Mouse (Mus musculus): Measurements from ENCODE around the gene Ctdsp1.

The Ctdsp1 gene

DNA sequence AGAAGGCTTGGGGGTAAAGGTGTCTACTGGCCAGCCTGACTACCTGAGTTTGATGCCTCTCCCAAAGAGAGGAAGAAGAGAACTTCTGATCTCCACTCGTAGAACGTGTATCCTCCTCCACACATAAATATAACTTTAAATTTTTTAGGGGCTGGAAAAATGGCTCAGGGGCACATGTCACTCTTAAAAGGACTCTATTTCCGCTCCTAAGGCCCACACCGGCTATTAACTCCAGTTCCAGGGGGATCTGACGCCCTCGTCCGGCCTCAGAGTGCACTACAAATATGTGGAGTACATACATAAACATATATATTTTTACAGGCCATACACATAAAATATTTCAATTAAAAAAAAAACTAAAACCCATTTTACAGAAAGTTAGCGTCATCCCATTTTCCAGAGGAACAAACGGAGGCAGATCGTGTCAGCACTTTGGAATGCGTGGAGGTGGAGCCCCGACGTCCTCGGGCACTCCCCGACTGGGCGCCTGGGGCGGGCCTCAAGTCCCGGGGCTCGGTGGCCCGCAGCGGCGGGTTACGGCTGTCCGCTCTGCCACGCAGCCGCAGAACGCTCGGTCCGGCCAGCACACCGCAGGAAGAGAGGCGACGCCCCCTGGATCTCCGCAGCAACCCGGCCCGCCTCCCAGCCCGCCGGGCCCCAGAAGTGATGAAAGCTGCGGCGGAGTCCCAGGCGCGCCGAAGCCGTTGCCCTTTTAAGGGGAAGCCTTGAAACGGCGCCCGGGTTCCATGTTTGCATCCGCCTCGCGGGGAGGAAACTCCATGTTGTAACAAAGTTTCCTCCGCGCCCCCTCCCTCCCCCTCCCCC lies at the start of gene Ctdsp1:
TSS of gene Ctdsp1 (plus strand) at position 586 of the 825 bp plus-strand sequence.
- peak; percentile 95 to 96 for DNase-seq (ENCODE audit: low spot score in 2 of 2)

DNA sequence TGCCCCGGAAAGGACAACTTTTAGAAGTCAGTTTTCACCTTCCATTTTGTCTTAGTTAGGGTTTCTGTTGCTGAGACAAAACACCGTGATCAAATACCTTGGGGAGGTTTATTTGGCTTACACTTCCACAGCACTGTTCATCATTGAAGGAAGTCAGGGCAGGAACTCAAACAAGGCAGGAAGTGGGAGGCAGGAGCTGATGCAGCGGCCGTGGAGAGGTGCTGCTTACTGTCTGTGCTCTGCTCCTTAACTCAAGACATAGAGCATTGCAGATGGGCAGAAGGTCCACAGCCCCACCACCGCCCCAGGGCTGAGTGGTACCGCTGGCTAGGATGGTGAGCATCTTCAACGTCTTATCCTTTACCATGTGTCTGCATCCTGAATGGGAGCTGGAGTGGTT lies 49.4 kb upstream of the Ctdsp1 start:
- DNase-seq (ENCODE audit: low spot score in 2 of 2): no peak

DNA sequence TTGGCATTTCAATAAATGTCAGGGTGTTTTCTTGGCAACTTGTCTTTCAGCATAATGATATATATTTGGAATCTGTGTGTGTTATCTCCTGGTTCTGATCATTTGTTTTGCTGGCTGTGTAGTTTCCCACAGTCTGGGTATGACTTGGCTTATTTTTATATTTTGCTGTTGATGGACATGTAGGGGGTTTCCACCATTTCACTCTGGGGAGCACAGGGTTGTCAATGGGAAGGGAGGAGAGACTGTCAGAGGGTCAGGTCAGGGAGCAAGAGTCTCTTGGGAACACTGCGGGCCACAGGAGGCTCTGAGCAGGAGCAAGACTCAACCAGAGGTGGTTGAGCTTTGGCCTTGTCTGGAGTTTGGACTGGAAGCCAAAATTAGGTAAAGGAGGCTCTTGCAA lies 49.0 kb upstream of the Ctdsp1 start:
- no peak for DNase-seq (ENCODE audit: low spot score in 2 of 2)

DNA sequence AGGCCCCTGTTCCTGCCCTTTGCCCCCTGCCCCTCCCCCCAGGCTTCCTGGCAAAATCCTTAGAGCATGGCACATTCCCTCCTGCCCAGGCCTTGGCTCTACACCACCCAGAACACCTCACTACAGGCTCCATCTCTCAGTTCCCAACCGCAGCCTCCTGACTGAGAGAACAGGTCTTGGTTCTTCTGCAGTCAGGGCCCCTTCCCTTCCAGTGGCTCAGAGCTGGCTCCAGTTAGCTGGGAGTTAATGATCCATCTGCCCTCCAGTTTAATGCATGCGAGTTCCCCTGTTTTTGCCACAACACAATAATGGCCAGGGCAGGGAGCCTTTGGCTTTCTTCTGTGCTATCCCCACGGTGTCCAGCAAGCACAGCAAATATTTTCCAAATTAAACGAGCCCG lies 48.1 kb upstream of the Ctdsp1 start:
- DNase-seq (ENCODE audit: low spot score in 2 of 2): no peak

DNA sequence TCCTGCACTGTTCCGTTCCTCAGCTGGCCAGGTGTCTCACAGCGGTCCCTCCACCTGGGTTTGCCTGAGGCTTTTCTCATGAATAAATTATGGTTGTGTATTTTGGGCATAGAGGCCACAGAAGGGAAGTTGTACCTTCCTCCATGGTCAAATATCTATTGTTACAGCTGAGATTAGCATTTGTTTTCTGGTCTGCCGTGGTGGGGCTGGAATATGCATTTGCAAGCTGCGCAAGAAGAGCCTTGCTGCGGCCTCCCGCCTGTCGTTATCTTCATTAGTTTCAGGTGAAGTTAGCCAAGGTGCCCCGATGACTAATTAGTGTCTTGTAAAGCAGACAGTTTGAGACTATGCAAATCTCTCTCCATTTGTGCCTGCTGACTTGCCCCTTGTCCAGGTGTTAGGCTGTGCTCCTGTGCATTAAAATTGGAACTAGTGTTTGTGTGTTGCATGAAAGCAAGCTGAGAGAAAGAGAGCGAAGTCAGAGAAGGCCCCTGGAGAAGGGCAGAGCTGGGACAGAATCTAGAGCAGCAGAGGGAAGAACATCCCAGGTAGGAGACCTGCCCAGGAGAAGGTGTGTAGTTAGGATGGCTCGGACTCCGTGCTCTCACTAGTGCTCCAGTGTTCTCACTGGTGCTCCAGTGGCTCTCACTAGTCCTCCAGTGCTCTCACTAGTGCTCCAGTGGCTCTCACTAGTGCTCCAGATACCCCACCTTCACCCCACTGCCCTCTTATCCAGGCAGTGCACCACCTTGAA lies 47.0 kb upstream of the Ctdsp1 start:
- no peak for DNase-seq (ENCODE audit: low spot score in 2 of 2)

DNA sequence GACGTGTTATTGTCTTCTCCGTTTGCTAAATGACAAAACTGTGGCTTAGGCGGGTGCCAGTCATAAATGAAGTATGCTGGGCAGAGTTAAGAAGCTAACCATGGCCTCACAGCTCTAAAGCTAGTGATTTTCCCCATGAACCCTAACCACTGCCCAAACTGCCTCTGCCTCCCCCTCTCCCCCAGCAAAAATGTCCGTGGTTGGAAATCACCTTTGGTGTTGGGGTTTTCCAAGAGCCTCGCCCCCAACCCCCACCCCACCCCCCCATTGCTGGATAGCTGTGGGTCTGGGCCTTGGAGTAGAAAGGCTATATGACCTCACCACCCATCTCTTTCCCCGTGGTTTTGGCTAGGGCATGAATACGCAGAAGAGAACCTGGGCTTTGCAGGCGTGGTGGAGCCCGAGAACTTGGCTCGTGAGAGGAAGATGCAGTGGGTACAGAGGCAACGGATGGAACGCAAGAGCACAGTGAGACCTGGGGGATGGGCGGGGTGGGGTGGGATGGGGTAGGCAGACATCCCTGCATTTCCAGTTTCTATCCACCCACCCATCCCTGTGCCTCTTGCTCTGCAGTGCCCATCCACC lies 40.0 kb upstream of the Ctdsp1 start:
- DNase-seq (ENCODE audit: low spot score in 2 of 2): no peak

DNA sequence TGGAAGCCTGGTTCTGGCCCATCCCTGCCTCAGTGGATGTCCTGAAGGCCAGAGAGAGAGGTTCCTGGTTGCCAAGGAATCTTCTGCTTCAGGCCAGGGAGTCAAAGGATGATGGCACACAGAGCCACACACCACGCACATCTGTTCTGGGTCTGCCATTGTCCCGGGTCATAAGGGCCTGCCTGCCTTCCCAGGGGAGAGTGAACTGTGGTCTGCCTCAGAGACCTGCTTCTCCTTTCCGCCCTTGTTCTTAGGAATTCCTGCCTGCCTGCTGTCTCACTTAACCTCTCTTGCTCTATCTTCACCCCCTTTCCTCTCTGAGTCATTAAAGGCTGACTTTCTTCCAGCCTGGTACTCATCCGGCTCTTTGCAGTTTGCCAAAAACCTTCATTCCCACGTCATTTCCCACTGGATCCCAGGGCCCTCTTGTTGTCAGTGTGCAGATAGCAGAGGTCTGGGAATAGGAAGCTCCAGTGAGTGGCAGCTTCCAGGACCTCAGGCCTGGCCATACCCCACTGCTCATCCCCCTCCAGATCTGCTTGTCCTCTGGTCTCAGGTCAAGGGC lies 38.7 kb upstream of the Ctdsp1 start:
- no peak for DNase-seq (ENCODE audit: low spot score in 2 of 2)

DNA sequence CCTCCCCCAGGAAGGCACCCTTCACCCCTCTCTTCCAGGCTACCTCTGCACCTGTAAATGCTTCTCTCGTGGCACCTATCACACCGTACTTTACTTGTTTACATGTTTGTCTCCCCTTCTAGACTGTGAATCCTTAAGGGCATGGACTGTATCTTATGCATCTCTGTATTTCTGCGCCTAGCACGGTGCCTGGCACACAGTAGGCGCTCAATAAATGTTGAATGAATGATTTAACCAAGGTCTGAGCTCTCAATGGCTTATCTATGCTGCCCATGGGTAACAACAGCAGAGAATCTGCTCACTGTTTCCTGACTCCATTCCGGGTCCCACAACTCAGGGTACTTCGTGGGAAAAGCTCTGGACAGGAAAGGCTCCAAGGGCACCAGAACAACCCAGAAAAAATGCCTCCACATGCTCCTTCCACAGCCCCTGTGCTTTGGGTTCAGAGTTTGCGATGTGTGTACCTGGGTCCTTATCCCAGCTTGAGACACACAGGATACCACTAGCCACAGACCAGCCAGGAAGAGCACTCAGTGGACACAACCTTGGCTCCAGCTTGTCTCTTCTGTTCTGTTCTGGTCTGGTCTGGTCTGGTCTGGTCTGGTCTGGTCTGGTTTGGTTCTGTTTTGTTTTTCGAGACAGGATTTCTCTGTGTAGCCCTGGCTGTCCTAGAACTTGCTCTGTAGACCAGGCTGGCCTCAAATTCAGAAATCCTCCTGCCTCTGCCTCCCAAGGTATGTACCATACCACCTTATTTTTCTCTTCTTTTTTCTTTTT lies 37.7 kb upstream of the Ctdsp1 start:
- no peak for DNase-seq (ENCODE audit: low spot score in 2 of 2)

DNA sequence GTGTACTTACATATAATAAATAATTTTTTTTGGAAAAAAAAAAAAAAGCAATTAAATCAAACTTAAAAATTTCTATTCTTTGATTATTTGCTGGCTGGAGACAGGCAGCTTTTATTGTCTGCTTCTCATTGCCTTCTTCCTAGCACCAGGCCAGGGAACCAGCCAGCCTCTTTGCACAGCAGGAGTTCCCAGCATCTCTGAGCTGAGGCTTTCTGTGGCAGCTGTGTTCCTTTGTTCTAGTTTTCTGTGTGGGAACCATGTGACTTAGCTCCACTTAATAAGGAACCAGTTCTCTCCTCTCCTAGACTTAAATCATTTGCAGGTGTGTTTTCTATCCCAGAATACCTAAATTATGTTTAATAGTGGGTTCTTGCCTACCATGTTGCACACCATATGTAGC lies 33.8 kb upstream of the Ctdsp1 start:
- DNase-seq (ENCODE audit: low spot score in 2 of 2): no peak

DNA sequence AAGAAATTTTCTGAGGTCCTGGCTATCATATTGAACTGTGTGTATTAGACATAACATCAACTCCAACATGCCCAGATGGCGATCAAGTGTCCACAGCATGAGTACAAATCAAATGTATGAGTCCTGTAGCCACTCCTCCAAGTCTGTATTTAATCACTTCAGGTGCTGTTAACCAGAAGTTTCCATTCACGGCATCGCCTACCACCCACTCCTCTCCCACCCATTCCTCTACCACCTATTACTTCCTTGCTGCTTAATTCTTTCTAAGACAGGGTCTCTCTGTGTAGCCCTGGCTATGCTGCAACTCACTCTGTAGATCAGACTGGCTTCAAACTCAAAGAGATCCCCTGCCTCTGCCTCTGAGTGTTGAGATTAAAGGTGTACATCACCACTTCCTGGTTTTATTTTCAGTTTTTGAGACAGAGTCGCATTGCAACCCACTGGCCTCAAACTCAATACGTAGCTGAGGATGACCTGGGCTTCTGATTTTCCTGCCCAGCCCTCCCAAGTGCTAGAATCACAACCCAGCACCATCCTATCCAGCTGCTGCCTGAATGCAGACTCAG lies 31.3 kb upstream of the Ctdsp1 start:
- DNase-seq (ENCODE audit: low spot score in 2 of 2): no peak

DNA sequence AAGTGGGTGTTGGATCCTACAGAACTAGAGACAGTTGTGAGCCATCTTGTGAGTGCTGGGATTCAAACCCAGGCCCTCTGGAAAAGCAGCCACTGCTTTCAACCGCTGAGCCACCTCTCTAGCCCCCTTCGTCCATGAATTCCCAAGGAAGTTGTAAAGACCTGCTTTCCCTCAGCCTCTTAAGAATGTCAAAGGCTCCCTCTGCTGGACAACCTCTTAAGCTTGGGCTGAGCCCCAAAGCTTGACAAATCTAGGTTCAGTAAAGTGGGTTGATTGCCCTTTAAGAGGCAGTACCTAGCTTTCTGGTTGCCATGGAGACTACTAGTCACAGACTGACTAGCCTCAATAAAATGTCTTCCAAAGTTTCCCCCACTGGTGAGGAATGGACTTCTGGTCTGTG lies 29.5 kb upstream of the Ctdsp1 start, which contains the start of gene Catip:
TSS of gene Catip (plus strand) at position 297 of the 400 bp plus-strand sequence.
- peak; percentile 36 to 53 for DNase-seq (ENCODE audit: low spot score in 2 of 2)

DNA sequence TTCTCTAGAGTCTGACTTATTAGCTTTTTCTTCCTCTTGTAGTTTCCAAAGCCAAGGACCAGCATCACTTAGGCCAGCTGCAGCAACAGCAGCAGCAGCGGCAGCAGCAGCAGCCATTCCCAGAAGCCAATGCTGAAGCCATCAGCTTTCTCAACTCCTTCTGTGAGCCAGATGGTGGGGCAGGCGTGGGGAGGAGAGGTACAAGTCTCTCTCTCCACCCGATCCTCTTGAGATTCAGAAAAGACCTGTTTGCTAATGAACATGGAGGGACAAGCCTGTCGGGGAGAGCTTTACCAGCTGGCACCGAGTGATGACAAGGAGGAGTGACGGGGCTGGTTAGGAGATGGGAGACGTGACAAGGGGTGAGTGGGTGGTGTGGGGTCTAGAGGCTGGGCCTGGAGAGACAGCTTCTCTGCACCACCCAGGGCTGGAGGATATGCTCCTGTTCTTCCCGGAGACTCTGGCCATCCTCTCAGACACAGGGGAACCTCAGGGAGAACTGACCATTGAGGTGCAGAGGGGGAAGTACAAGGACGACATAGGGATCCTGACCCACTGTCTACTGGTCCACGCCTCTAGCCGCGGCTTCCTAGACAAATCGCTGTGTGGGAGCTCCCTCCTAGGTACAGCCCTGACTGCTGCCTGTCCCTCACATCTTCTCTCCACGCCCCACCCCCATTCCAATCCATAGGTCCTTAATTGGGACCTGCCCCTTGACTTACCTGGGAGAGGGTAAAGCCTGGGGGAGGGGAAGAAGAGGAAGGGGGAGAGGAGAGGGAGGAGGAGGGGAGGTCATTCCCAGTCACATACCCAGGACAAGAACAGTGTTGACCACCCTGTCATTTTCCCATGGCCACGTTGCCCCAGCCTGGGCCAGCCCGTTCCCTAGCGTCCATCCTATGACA lies 28.7 kb upstream of the Ctdsp1 start:
- DNase-seq (ENCODE audit: low spot score in 2 of 2): no peak

DNA sequence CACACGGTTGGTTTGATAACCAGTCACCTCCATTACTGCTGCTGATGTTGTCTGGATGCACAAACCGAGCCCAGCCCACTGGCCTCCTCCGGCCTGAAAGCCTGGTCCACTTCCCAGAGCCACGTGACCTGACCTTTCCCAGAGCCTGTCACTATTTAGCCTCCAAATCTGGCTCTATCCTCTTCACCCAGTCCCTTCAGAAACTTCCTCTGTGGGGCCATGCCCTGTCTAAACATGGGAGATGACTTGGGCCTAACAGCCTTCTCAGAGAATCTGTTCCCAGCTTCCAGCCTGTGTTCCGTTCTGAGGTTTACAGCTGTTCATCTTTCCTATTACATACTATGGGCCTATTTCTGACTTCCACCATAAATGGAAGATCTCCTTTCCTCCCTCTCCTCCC lies 27.9 kb upstream of the Ctdsp1 start:
- DNase-seq (ENCODE audit: low spot score in 2 of 2): no peak

DNA sequence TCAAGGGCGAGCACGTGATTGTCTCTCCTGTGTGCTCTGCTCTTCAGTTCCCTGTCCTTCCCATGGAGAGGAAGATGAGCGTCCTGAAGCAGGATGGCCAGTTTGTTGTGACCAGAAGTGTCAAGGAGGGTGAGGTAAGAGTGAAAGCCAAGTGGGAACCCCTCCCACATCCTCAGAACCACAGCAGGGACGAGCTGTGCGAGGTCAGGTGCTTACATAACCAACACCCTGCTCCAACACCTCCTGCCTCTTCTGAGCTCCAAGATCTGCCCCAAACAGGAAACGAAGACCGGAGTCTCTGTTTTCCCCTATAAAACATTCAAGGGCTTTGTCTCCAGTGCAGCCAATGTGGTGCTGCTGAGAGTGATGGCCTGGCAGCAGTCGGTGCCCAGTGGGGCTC lies 27.0 kb upstream of the Ctdsp1 start:
- no peak for DNase-seq (ENCODE audit: low spot score in 2 of 2)

DNA sequence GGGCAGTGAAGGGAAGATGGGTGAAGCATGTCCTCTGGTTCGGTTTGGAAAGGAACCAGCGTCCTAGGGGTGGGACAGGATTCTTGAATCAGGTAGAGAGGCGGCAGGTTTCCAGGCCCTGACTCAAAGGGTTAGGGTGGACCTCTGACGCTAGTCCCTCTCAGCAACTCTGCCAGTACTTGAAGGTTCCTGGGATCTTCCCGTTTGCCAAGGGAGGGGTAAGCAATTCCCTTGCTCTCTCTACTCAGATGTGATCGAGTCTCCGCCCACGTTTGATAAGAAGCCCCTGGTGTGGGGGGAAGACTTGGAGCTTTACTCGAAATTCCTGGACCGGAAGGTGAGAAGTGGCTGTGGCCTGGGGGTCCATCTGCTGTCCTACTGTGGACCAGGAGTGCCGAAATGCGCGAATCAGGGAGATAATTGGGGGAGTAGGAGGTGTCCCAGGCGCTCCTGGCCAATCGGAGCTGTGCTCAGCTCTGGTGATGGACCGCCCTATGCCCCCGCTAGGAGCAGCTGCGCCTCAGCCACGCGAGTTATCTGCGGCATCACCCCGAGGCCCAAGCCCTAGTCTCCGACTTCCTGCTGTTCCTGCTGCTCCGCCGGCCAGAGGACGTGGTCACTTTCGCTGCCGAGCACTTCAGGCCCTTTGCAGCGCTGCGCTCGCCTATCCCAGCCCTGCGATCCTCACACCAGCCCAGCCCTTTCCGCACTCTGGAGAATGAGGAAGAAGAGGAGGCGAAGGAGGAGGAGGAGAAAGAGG lies 23.2 kb upstream of the Ctdsp1 start:
- peak in 1 of 2 experiments; percentile 38 for DNase-seq (ENCODE audit: low spot score in 2 of 2)

DNA sequence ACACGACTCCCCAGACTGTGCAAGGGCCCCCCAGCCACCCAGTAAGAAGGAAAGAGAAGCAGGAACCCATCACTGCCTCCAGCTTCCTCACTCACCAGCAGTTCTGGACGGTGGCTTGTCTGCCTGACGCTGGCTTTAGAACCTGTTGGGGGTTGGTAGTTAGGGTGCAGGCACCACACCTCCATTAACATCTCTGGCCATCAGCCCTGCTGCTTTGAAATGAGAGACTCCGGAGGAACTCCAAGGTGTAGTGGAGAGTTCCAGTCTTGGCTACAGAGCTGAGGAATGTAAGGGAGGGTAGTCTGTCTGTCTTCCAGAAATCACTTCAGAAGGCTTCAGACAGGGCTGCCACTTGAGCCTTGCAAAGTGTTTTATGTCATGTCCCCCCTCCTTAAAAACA lies 21.3 kb upstream of the Ctdsp1 start:
- DNase-seq (ENCODE audit: low spot score in 2 of 2): no peak

DNA sequence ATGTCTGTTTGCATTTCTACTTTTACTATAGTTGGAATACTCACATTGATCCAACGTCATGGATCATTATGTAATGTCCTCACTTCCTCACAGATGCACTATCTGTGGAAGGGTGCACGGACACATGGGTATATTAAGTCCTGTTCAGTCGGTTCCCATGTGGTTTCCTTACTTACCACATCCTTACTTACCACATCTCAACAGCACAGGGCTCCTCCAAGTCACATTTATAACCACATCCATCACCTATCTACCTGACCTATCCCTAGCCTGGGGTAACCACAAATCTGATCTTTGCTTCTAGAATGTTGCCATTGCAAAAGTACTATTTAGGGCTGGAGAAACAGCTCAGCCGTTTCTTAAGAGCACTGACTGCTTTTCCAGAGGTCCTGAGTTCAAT lies 17.9 kb upstream of the Ctdsp1 start:
- no peak for DNase-seq (ENCODE audit: low spot score in 2 of 2)

DNA sequence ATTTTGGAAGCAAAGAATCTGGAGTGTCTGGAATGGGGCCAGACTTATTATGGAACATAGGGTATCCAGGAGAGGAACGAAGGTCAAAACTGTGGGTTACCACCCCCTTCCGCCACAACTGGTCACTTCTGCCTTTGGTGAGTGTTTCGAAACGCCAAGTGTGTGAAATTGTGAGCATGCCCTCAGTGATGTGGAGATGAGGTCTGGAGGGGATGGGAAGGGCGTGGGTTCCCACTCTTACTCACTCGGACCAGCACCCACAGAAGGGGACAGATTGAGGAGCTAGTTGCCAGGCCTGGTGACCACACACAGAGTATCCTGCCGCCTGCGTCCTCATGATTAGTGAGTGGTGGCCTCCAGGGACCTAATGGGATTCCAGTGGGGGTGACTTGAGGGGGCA lies 16.3 kb upstream of the Ctdsp1 start, which contains the start of gene Slc11a1:
TSS of gene Slc11a1 (plus strand) at position 216 of the 400 bp plus-strand sequence.
- peak in 1 of 2 experiments; percentile 51 for DNase-seq (ENCODE audit: low spot score in 2 of 2)

DNA sequence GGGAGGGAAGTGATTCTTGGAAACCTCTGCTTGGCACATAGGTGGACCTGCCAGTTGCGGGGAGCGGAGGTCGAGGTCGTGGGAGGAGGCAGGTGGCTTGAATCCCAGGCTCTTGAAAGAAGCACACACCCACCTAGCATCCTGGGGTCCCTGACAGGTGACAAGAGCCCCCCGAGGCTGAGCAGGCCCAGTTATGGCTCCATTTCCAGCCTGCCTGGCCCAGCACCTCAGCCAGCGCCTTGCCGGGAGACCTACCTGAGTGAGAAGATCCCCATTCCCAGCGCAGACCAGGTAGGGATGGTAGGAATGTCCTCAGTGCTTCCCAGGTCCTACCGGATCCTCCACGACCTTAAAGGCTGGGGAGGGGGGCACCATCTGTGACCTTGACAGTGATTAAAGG lies 15.7 kb upstream of the Ctdsp1 start:
- DNase-seq (ENCODE audit: low spot score in 2 of 2): no peak

All from spleen, postnatal 36 days (tissue).